Mouse (Mus musculus): Measurements from ENCODE around the gene Gclc.

The Gclc gene

GRCm38 (mm10) chr9:77785466-77785865 is 31.1 kb downstream of the Gclc start:
- DNase-seq (ENCODE audit: low spot score), result no peak

- DNase-seq (ENCODE audit: low spot score), result no peak
Measured at GRCm38 (mm10) chr9:77787936-77788335, 33.6 kb downstream of the Gclc start.

- DNase-seq (ENCODE audit: low spot score), result no peak
Measured at GRCm38 (mm10) chr9:77789615-77790348, 35.4 kb downstream of the Gclc start.

GRCm38 (mm10) chr9:77793838-77794237 is 39.5 kb downstream of the Gclc start:
- DNase-seq (ENCODE audit: low spot score), result no peak

- DNase-seq (ENCODE audit: low spot score), result peak; percentile 69
Measured at GRCm38 (mm10) chr9:77802461-77802860, 48.1 kb downstream of the Gclc start.

- no peak for DNase-seq (ENCODE audit: low spot score)
Measured at GRCm38 (mm10) chr9:77806426-77806825, 52.1 kb downstream of the Gclc start.

GRCm38 (mm10) chr9:77806842-77807668 is 52.7 kb downstream of the Gclc start:
- peak; percentile 89 for DNase-seq (ENCODE audit: low spot score)

- DNase-seq (ENCODE audit: low spot score), result no peak
Measured at GRCm38 (mm10) chr9:77808481-77808880, 54.1 kb downstream of the Gclc start.

- DNase-seq (ENCODE audit: low spot score), result no peak
Measured at GRCm38 (mm10) chr9:77818858-77819257, 64.5 kb downstream of the Gclc start.

- no peak for DNase-seq (ENCODE audit: low spot score)
Measured at GRCm38 (mm10) chr9:77819318-77819717, 65.0 kb downstream of the Gclc start.

- no peak for DNase-seq (ENCODE audit: low spot score)
Measured at GRCm38 (mm10) chr9:77820836-77821235, 66.5 kb downstream of the Gclc start.

GRCm38 (mm10) chr9:77825380-77825961 is 71.1 kb downstream of the Gclc start:
- peak; percentile 56 for DNase-seq (ENCODE audit: low spot score)

- DNase-seq (ENCODE audit: low spot score), result no peak
Measured at GRCm38 (mm10) chr9:77826237-77826636, 71.9 kb downstream of the Gclc start.

GRCm38 (mm10) chr9:77828531-77828965 is 74.2 kb downstream of the Gclc start:
- DNase-seq (ENCODE audit: low spot score), result no peak

GRCm38 (mm10) chr9:77834259-77834993 is 80.1 kb downstream of the Gclc start:
- DNase-seq (ENCODE audit: low spot score), result peak; percentile 9

- DNase-seq (ENCODE audit: low spot score), result no peak
Measured at GRCm38 (mm10) chr9:77835122-77835521, 80.8 kb downstream of the Gclc start.

GRCm38 (mm10) chr9:77835756-77836155 is 81.4 kb downstream of the Gclc start:
- no peak for DNase-seq (ENCODE audit: low spot score)

GRCm38 (mm10) chr9:77838586-77838985 is 84.3 kb downstream of the Gclc start:
- no peak for DNase-seq (ENCODE audit: low spot score)
